Mouse (Mus musculus) embryo, embryonic 10 days (tissue): Measurements from ENCODE around the gene Thyn1.

Experiments
- DNase-seq: peaks from one replicate; pipeline ENCODE4 v3.0.0-alpha.2; 2015; ENCODE audit warnings: low spot score

Gene Thyn1

DNA sequence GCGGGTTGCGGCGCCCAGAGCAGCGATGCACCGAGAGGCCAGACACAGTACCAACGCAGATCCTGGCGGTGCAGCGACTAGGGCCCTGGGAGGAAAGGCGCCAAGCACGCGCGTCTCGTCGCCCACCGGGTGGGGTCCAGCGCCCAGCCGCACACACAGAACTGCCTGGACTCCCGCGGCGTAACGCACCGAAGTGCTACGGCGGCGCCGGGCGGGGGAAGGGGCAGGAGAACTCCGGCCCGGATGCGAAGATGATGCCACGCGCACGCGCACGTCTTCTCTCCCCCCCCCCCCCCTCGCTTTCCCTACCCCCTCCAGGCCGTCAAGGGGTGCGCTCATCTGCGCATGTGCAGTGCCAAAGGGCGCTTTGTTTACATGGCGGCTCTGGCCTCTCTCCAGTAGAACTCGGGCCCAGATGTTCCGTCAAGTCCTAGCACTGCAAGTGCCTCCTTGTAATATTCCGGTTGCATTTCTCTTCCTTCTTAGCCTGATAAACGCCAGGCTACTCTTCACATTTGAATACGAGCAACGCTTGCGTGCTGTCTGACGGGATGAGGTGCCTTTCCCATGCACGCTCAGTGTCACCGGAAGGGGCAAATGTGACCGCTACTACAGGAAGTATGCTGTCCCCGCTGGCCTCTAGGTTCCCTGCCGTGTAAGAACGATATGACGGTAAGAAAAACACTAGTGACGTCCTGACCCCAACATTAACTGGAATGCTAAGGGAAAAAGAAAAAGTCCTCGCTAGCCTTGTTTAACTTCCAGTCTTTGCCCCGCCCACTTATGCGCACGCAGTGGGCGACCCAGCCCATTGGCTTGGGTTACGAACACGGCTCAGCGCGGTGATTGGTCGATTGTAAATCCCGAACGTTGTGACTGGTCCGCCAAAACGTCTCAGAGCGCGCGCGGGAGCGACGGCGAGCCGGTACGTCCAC is 30.6 kb downstream of the Thyn1 start, which contains the start of the genes Vps26b and Ncapd3:
Gene Vps26b (minus strand): TSS at position 238 of the 935 bp plus-strand sequence.
Gene Ncapd3 (plus strand): TSS at position 348 of the 935 bp plus-strand sequence.
- peak; percentile 100 for DNase-seq

GRCm38 (mm10) chr9:27030763-27031100 is 31.2 kb downstream of the Thyn1 start:
- no peak for DNase-seq

- DNase-seq, result no peak
Observed at GRCm38 (mm10) chr9:27043892-27044291, 44.4 kb downstream of the Thyn1 start.

DNA sequence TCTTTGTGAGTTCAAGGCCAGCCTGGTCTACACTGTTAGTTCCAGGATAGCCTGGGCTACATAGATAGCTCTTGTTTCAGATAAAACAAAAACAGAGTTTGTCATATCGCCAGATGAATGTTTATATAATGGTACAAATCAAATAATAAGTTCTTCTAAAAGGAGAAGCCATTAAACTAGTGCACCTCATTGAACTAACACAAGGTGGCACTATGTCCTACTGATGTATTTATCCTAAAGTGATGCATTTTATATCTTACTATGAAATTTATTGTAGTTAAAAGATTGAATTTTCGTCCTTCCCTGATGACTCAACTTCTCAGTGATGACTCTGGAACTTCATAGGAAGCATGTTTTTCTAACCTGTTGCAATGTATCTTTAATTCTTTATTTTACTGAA is 50.0 kb downstream of the Thyn1 start:
- DNase-seq, result no peak
